Mouse (Mus musculus): ENCODE data around the gene Erbb4. TPM values are rescaled to one million over a fixed set of nuclear protein-coding genes. Genes with fewer than 3 reads are reported as not detected.

Erbb4 gene
- total RNA-seq, 1 experiment from 2014 or later = not detected

- ATAC-seq (replicated peaks in 1 of 2; ENCODE audit: insufficient read depth in 1 of 2, low FRiP score in 2 of 2, low TSS enrichment in 1 of 2, low read depth in 1 of 2, poor library complexity in 2 of 2, severe bottlenecking in 2 of 2) = no peak
Observed at GRCm38 (mm10) chr1:68934804-68935203, 173.1 kb downstream of the Erbb4 start.

- ATAC-seq (replicated peaks in 1 of 2; ENCODE audit: insufficient read depth in 1 of 2, low FRiP score in 2 of 2, low TSS enrichment in 1 of 2, low read depth in 1 of 2, poor library complexity in 2 of 2, severe bottlenecking in 2 of 2) = no peak
Observed at GRCm38 (mm10) chr1:68933330-68934065, 174.4 kb downstream of the Erbb4 start.

- no peak for ATAC-seq (replicated peaks in 1 of 2; ENCODE audit: insufficient read depth in 1 of 2, low FRiP score in 2 of 2, low TSS enrichment in 1 of 2, low read depth in 1 of 2, poor library complexity in 2 of 2, severe bottlenecking in 2 of 2)
Observed at GRCm38 (mm10) chr1:68917828-68918227, 190.0 kb downstream of the Erbb4 start.

GRCm38 (mm10) chr1:68892041-68892440 lies 215.8 kb downstream of the Erbb4 start:
- ATAC-seq (replicated peaks in 1 of 2; ENCODE audit: insufficient read depth in 1 of 2, low FRiP score in 2 of 2, low TSS enrichment in 1 of 2, low read depth in 1 of 2, poor library complexity in 2 of 2, severe bottlenecking in 2 of 2) = no peak

GRCm38 (mm10) chr1:68886823-68887222 lies 221.0 kb downstream of the Erbb4 start:
- no peak for ATAC-seq (replicated peaks in 1 of 2; ENCODE audit: insufficient read depth in 1 of 2, low FRiP score in 2 of 2, low TSS enrichment in 1 of 2, low read depth in 1 of 2, poor library complexity in 2 of 2, severe bottlenecking in 2 of 2)

GRCm38 (mm10) chr1:68874954-68875353 lies 232.9 kb downstream of the Erbb4 start:
- no peak for ATAC-seq (replicated peaks in 1 of 2; ENCODE audit: insufficient read depth in 1 of 2, low FRiP score in 2 of 2, low TSS enrichment in 1 of 2, low read depth in 1 of 2, poor library complexity in 2 of 2, severe bottlenecking in 2 of 2)

- ATAC-seq (replicated peaks in 1 of 2; ENCODE audit: insufficient read depth in 1 of 2, low FRiP score in 2 of 2, low TSS enrichment in 1 of 2, low read depth in 1 of 2, poor library complexity in 2 of 2, severe bottlenecking in 2 of 2) = no peak
Observed at GRCm38 (mm10) chr1:68873635-68874020, 234.2 kb downstream of the Erbb4 start.

GRCm38 (mm10) chr1:68872976-68873634 lies 234.8 kb downstream of the Erbb4 start:
- ATAC-seq (replicated peaks in 1 of 2; ENCODE audit: insufficient read depth in 1 of 2, low FRiP score in 2 of 2, low TSS enrichment in 1 of 2, low read depth in 1 of 2, poor library complexity in 2 of 2, severe bottlenecking in 2 of 2) = no peak

GRCm38 (mm10) chr1:68860341-68860740 lies 247.5 kb downstream of the Erbb4 start:
- ATAC-seq (replicated peaks in 1 of 2; ENCODE audit: insufficient read depth in 1 of 2, low FRiP score in 2 of 2, low TSS enrichment in 1 of 2, low read depth in 1 of 2, poor library complexity in 2 of 2, severe bottlenecking in 2 of 2) = no peak

GRCm38 (mm10) chr1:68859480-68859879 lies 248.4 kb downstream of the Erbb4 start:
- no peak for ATAC-seq (replicated peaks in 1 of 2; ENCODE audit: insufficient read depth in 1 of 2, low FRiP score in 2 of 2, low TSS enrichment in 1 of 2, low read depth in 1 of 2, poor library complexity in 2 of 2, severe bottlenecking in 2 of 2)

GRCm38 (mm10) chr1:68839352-68839751 lies 268.5 kb downstream of the Erbb4 start:
- no peak for ATAC-seq (replicated peaks in 1 of 2; ENCODE audit: insufficient read depth in 1 of 2, low FRiP score in 2 of 2, low TSS enrichment in 1 of 2, low read depth in 1 of 2, poor library complexity in 2 of 2, severe bottlenecking in 2 of 2)

- no peak for ATAC-seq (replicated peaks in 1 of 2; ENCODE audit: insufficient read depth in 1 of 2, low FRiP score in 2 of 2, low TSS enrichment in 1 of 2, low read depth in 1 of 2, poor library complexity in 2 of 2, severe bottlenecking in 2 of 2)
Observed at GRCm38 (mm10) chr1:68834686-68835085, 273.2 kb downstream of the Erbb4 start.

- ATAC-seq (replicated peaks in 1 of 2; ENCODE audit: insufficient read depth in 1 of 2, low FRiP score in 2 of 2, low TSS enrichment in 1 of 2, low read depth in 1 of 2, poor library complexity in 2 of 2, severe bottlenecking in 2 of 2) = no peak
Observed at GRCm38 (mm10) chr1:68832101-68832500, 275.8 kb downstream of the Erbb4 start.

- ATAC-seq (replicated peaks in 1 of 2; ENCODE audit: insufficient read depth in 1 of 2, low FRiP score in 2 of 2, low TSS enrichment in 1 of 2, low read depth in 1 of 2, poor library complexity in 2 of 2, severe bottlenecking in 2 of 2) = no peak
Observed at GRCm38 (mm10) chr1:68831575-68831974, 276.3 kb downstream of the Erbb4 start.

GRCm38 (mm10) chr1:68830501-68831239 lies 277.2 kb downstream of the Erbb4 start:
- ATAC-seq (replicated peaks in 1 of 2; ENCODE audit: insufficient read depth in 1 of 2, low FRiP score in 2 of 2, low TSS enrichment in 1 of 2, low read depth in 1 of 2, poor library complexity in 2 of 2, severe bottlenecking in 2 of 2) = no peak

GRCm38 (mm10) chr1:68823116-68823644 lies 284.7 kb downstream of the Erbb4 start:
- no peak for ATAC-seq (replicated peaks in 1 of 2; ENCODE audit: insufficient read depth in 1 of 2, low FRiP score in 2 of 2, low TSS enrichment in 1 of 2, low read depth in 1 of 2, poor library complexity in 2 of 2, severe bottlenecking in 2 of 2)

- ATAC-seq (replicated peaks in 1 of 2; ENCODE audit: insufficient read depth in 1 of 2, low FRiP score in 2 of 2, low TSS enrichment in 1 of 2, low read depth in 1 of 2, poor library complexity in 2 of 2, severe bottlenecking in 2 of 2) = no peak
Observed at GRCm38 (mm10) chr1:68806711-68807110, 301.1 kb downstream of the Erbb4 start.

GRCm38 (mm10) chr1:68787409-68788015 lies 320.3 kb downstream of the Erbb4 start:
- no peak for ATAC-seq (replicated peaks in 1 of 2; ENCODE audit: insufficient read depth in 1 of 2, low FRiP score in 2 of 2, low TSS enrichment in 1 of 2, low read depth in 1 of 2, poor library complexity in 2 of 2, severe bottlenecking in 2 of 2)

All from hematopoietic stem cell, adult 5-6 weeks (primary cell).